Mouse (Mus musculus) urinary bladder, postnatal 0 days (tissue): ENCODE results near the gene Gm3248. TPM values are rescaled to one million over a fixed set of nuclear protein-coding genes. Genes with fewer than 3 reads are reported as not detected.

Source experiments
- polyA plus RNA-seq: library from polyadenylated mRNA; unstranded; fragments of >200 nt; fragmentation: Nextera tagmentation; extraction: Ambion mirVana; gene quantifications from 2 replicates; pipeline ENCODE4 v1.2.1, GENCODE M21; 2015

Gene Gm3248
- polyA plus RNA-seq = 3.8 and 4.4 TPM in 2 replicates

DNA sequence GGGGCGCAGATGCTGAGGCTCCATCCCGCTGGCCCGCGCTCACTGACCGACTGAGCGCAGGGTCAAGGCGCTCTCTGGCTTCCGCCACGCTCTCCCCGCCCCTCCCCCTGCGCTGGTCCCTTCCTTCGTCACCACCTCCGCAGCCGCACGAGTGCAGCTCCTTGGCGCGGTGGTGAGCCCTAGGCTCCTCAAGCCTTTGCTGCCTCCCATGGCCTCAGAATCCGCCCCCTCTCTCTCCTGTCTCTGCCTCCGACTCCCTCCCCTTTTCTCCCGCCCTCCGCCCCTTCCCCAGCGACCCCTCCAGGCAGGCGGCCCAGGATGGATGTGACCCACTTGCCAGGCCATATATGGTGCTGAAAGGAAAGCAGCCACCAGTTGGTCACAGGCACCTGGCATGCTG is at the start of gene Gm3248:
Gene Gm3248 (minus strand): TSS at position 111 of the 400 bp plus-strand sequence.

GRCm38 (mm10) chr14:5979037-5979436 is 17.5 kb upstream of the Gm3248 start, which contains the start of gene Gm3453:
Gene Gm3453 (minus strand): TSS chr14:5979137.

Other genes starting within 250 kb of the Gm3248 start
- gene Gm3373, start 220.2 kb downstream of the Gm3248 start, polyA plus RNA-seq = 0.58 and 0.66 TPM in 2 replicates
- gene Gm3383, start 153.8 kb downstream of the Gm3248 start, polyA plus RNA-seq = 0.30 and 0.71 TPM in 2 replicates
- not detected in 2 replicates for gene Gm3424, start 131.4 kb downstream of the Gm3248 start, polyA plus RNA-seq
- 0.18 TPM in 2 replicates for gene Gm8237, start 81.4 kb downstream of the Gm3248 start, polyA plus RNA-seq
- not detected in 2 replicates for gene Gm3453, start 17.4 kb upstream of the Gm3248 start, polyA plus RNA-seq
- gene Gm6337, start 96.5 kb upstream of the Gm3248 start, polyA plus RNA-seq = not detected in 2 replicates
- gene Gm8206, start 132.2 kb upstream of the Gm3248 start, polyA plus RNA-seq = 4.1 and 5.8 TPM in 2 replicates
- 2.4 and 3.4 TPM in 2 replicates for gene Gm3468, start 146.9 kb upstream of the Gm3248 start, polyA plus RNA-seq
- not detected in 2 replicates for gene Gm3476, start 164.1 kb upstream of the Gm3248 start, polyA plus RNA-seq